Mouse (Mus musculus): ENCODE measurements around the gene Exoc6b.

DNA sequence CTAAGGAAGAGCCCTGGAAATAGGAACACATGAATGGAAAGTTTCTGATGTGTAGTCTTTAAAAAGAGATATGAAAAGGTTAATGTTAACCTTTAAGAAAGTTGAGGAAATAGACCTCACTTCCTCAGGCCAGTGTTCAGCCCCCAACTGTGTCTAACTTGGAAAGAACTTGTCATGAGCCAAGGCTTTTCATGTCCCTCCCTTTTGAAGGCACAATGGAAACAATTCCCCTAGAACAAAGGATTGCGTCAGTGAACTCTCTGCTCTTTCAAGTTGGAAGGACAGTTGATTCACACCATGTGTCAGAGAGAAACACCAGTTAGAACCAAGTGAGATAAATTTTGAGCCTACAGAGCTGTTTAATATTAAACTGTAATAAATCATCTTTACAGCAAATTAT lies 39.6 kb downstream of the Exoc6b start:
- no peak for TF ChIP-seq CTCF (IDR thresholded peaks at IDR 0.05; ENCODE audit: low read depth)
- TF ChIP-seq EP300 (optimal IDR thresholded peaks at IDR 0.05): no peak

Data from stomach, postnatal 0 days (tissue).